Mouse (Mus musculus) ZHBTc4 (cell line): ENCODE measurements around the gene Calhm5.

Experiments used
- DNase-seq: peaks from one replicate; pipeline ENCODE4 v3.0.0-alpha.2; 2011; ENCODE audit warnings: low read depth, low spot score

The Calhm5 gene

GRCm38 (mm10) chr10:34096418-34096883 is at the start of gene Calhm5:
Gene Calhm5 (minus strand): TSS chr10:34096519.
- DNase-seq = peak; percentile 92

GRCm38 (mm10) chr10:34141693-34142092 is 45.4 kb upstream of the Calhm5 start:
- no peak for DNase-seq

- DNase-seq = peak; percentile 23
Observed at GRCm38 (mm10) chr10:34139768-34140167, 43.4 kb upstream of the Calhm5 start.

GRCm38 (mm10) chr10:34138027-34138426 is 41.7 kb upstream of the Calhm5 start:
- no peak for DNase-seq

GRCm38 (mm10) chr10:34136432-34136831 is 40.1 kb upstream of the Calhm5 start:
- DNase-seq = no peak

GRCm38 (mm10) chr10:34131356-34131755 is 35.0 kb upstream of the Calhm5 start:
- DNase-seq = no peak

GRCm38 (mm10) chr10:34128391-34128790 is 32.1 kb upstream of the Calhm5 start:
- DNase-seq = peak; percentile 15

- peak; percentile 88 for DNase-seq
Observed at GRCm38 (mm10) chr10:34127392-34128378, 31.4 kb upstream of the Calhm5 start, which contains the start of gene Calhm6. Gene Calhm6 (minus strand): TSS chr10:34127984.

- DNase-seq = no peak
Observed at GRCm38 (mm10) chr10:34118421-34118820, 22.1 kb upstream of the Calhm5 start.

GRCm38 (mm10) chr10:34117770-34118169 is 21.5 kb upstream of the Calhm5 start:
- DNase-seq = no peak

GRCm38 (mm10) chr10:34117131-34117530 is 20.8 kb upstream of the Calhm5 start:
- DNase-seq = no peak

GRCm38 (mm10) chr10:34111964-34112738 is 15.8 kb upstream of the Calhm5 start:
- DNase-seq = no peak

- peak; percentile 30 for DNase-seq
Observed at GRCm38 (mm10) chr10:34110863-34111465, 14.6 kb upstream of the Calhm5 start.

- DNase-seq = no peak
Observed at GRCm38 (mm10) chr10:34095964-34096363, 355 bp downstream of the Calhm5 start.

GRCm38 (mm10) chr10:34095147-34095546 is 1.2 kb downstream of the Calhm5 start:
- DNase-seq = no peak

GRCm38 (mm10) chr10:34091888-34092287 is 4.4 kb downstream of the Calhm5 start:
- DNase-seq = no peak

- no peak for DNase-seq
Observed at GRCm38 (mm10) chr10:34090481-34090880, 5.8 kb downstream of the Calhm5 start.

- no peak for DNase-seq
Observed at GRCm38 (mm10) chr10:34089517-34089916, 6.8 kb downstream of the Calhm5 start.

GRCm38 (mm10) chr10:34088515-34088914 is 7.8 kb downstream of the Calhm5 start:
- DNase-seq = no peak

GRCm38 (mm10) chr10:34086514-34086913 is 9.8 kb downstream of the Calhm5 start:
- no peak for DNase-seq

- no peak for DNase-seq
Observed at GRCm38 (mm10) chr10:34074522-34075200, 21.7 kb downstream of the Calhm5 start.
